Mouse (Mus musculus): ENCODE results near the gene Pcmt1.

Pcmt1 gene

GRCm38 (mm10) chr10:7680731-7681301 is at the start of gene Pcmt1, which contains the start of gene Lats1:
Gene Pcmt1 (minus strand): TSS chr10:7681136.
Gene Lats1 (plus strand): TSS chr10:7681214.
- peak; percentile 95 to 96 for DNase-seq

GRCm38 (mm10) chr10:7727011-7727410 is 46.1 kb upstream of the Pcmt1 start:
- DNase-seq = no peak

- no peak for DNase-seq
Observed at GRCm38 (mm10) chr10:7726501-7726812, 45.5 kb upstream of the Pcmt1 start.

- DNase-seq = peak; percentile 95 to 97
Observed at GRCm38 (mm10) chr10:7725751-7726500, 45.0 kb upstream of the Pcmt1 start, which contains the start of gene Katna1. Gene Katna1 (plus strand): TSS chr10:7726000.

DNA sequence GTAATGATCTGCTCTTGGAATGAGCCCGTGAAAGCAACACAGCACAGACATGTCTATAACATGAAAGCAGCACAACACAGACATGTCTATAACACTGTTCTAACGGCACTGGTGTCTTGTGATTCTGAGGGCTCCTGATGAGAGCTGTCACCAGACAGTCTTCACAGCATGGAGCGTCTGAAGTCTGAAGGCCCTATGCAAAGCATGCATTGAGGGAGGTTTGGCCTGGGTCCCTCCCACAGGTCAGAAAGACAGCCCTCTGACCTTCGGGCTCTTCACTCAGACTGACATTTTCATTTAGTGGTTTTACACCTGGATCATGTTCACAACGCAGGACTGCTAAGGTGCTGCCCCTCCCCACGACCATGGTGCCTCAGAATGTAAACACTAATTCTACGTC is 34.1 kb upstream of the Pcmt1 start:
- no peak for DNase-seq

DNA sequence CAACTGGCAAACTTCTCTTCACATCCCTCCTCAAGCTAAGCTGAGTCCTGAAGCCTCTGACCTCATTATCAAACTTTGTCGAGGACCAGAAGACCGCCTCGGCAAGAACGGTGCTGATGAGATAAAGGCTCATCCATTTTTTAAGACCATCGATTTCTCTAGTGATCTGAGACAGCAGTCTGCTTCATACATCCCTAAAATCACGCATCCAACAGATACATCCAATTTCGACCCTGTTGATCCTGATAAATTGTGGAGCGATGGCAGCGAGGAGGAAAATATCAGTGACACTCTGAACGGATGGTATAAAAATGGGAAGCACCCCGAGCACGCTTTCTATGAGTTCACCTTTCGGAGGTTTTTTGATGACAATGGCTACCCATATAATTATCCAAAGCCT is 31.6 kb upstream of the Pcmt1 start:
- no peak for DNase-seq

DNA sequence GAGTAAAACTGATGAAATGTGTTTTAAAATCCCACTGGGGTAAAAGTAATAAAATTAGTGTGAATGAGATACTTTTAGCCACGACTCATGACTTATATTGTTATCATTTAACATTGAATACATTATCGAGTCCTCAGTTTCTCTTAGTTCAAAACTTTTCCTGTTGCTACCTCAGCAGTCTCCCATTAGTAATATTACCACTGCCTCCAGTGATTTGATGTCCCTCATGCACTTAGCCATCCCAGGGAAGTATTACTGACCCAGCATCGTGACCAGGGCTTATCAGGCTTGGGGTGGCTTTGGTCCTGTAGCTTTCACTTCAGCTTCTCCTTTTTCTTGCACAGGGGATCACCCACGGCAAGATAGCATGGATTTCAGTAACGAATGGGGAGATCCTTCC is 29.2 kb upstream of the Pcmt1 start:
- DNase-seq = no peak

DNA sequence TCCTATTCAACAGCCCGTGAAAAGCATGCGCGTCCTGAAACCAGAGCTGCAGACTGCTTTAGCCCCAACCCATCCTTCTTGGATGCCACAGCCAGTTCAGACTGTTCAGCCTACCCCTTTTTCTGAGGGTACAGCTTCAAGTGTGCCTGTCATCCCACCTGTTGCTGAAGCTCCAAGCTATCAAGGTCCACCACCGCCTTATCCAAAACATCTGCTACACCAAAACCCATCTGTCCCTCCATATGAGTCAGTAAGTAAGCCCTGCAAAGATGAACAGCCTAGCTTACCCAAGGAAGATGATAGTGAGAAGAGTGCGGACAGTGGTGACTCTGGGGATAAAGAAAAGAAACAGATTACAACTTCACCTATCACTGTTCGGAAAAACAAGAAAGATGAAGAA is 21.6 kb upstream of the Pcmt1 start:
- no peak for DNase-seq

- no peak for DNase-seq
Observed at GRCm38 (mm10) chr10:7700120-7700519, 19.2 kb upstream of the Pcmt1 start.

DNA sequence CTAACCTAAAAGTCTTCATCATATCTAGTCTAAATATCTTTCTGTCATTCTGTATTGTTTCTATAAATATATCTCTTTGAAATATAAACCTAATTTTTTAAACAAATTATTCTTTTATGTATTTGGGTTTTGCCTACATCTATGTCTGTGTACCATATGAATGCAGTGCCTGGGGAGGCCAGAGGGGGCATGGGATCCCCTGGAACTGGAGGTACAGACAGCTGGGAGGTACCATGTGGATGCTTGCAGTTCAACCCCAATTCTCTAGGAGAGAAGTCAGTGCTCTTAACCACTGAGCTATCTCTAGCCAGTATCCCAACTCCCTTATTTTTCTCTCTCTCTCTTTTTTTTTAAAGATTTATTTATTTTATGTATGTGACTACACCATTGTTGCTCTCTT is 14.3 kb upstream of the Pcmt1 start:
- DNase-seq = peak in 1 of 2 experiments; percentile 20

DNA sequence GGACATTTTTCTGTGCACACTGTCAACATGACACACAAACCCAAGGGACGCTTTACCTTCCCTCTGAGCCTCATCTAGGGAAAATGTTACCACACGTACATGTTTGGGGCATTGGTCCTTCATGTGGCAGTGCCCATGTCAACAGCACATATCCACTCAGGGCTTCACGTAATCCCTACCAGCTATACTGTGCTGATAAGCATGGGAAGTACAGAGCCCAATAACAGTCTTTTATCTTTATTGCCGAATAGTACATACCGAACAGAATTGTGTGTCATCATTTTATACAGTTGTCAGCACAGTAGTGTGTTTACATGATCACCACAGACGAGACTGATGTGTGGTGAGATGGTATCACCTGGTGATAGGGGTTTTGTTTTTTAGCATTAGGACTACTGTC is 6.0 kb upstream of the Pcmt1 start:
- no peak for DNase-seq

DNA sequence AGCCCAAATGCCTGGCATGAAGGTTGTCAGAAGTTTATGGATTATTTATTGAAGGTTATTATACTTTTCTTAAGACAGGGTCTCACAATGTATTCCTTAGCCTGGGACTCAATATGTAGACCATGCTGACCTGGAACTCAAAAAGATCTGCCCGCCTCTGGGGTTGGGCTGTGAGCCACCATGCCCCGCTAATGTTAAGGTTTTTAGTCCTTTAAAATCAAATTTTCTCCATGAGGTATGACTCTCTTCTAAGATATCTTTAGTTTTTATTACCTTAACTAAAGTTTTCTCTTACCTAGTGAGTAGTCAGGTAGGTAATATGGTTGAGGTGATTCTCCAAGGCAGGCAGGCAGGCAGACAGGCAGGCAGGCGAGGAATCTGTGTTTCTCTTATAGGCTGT is 1.3 kb upstream of the Pcmt1 start:
- DNase-seq = no peak

DNA sequence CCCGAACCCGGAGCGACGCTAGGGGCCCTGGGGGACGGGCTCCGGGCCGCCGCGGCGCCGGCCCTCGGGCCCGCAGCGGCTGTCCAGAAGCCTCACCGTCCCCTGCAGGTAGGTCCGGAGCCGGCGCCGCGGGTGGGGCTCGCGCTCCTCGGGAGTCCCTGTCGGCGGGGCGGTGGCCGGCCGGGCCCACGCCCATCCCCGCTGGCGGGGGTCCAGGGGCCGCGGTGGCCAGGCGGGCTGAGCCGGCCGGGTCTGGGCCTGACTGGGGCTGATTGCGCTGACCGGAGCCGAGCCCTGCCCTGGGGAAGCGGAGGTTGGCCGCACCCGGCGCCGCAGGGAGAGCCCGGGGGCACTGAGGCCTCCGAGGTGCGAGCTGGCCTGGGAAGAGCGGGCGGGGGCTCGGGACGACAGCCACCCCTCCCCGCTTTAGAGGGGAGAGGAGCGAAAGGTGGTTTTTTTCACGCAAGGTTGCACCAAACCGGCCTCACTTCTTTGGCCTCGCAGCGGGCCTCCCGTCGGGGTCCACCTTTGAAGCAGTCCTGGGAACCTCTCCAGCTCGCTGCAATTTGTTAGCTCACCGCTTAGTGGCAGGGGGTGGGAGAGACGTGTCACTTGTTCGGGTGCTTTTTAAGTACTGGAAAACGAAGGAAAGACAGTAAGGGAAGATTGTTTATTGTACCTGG is 548 bp upstream of the Pcmt1 start:
- DNase-seq = peak; percentile 85 to 87

GRCm38 (mm10) chr10:7673673-7674072 is 7.3 kb downstream of the Pcmt1 start:
- DNase-seq = peak; percentile 47 to 49

DNA sequence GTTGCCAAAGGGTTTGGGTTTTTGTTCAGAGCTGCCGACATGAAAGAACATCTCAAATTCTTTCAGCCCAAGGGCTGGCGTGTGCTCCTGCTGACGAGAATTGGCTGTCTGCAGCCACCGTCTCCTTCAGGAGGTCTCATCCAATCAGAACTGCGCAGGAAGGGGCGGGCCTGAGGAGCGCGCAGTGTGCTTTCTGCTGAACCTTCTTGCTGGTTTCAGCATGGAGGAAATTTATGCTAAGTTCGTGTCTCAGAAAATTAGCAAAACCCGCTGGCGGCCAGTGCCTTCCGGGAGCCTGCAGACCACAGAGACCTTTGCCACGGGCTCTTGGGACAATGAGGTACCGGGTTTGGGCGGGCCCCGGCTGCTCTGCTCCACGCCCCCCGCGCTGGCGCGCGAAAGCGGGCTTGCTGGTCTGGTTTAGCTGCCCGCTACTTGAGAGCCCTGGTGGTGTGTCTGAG is 13.6 kb downstream of the Pcmt1 start, which contains the start of gene Nup43:
Gene Nup43, plus strand, starts transcription at position 162 of the 461 bp plus-strand sequence.
- peak; percentile 94 to 95 for DNase-seq

- DNase-seq = no peak
Observed at GRCm38 (mm10) chr10:7664889-7665288, 16.0 kb downstream of the Pcmt1 start.

DNA sequence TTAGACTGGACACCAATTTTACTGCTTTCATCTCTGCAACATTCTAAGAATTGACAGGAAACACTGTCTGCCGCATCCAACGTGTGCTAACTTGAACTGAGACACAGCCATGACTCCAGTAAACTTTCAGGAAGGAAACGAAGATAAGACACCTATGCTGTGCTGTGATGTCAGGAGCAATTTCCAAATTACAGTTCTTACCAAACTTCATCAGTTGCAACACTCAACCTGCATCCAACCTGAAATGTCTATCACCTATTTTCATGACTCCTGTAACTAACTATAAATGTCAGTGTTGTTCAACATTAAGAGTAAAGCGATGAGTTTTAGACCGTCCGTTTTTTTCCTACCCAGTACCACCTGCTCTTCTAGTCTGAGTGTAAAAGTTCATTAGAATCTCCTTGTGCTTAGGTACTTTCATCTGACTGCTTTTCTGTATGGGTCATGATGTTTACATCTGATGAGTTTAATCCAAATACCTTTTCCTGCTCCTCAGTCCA is 16.9 kb downstream of the Pcmt1 start:
- no peak for DNase-seq

DNA sequence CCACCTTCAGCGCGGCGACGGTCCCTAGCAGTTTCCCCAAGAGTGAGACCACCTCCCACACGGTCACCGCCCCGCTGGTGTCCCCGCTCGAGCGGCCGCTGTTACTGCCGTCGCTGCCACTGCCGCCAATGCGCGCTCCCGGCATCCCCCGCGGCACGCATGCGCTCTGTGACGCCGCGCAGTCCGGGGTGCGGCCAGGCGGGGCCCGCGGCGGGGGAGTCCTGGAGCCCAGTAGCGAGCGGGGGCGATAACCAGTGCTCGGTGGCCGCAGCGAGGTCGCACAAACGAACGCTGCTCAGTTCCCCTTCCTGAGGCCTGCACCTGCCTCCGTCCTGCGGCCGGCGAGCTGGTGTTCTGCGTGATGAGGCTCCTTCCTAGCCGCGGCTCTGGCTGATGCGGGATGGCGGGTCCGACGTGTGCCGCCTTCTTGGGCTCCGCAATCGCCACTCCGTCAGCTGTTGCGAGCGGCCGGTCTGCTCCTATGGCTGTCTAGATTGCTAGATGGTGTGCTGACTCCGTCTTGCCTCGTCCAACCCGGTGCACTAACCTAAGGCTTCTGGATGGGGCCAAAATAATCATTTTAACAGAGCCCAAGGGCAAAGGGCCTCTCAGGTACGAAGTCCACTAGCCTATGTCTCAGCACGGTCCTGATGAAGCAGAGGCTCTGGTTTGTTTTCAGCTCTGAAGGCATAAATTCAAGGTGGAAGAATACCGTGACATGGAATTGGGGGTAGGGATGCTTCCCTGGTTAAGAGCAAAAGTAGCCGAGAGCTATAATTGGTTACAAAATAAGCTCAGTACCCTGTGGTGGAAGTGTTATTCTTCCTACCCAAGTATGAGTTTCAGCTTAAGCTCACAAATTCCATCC is 17.5 kb downstream of the Pcmt1 start:
- peak; percentile 95 to 96 for DNase-seq

GRCm38 (mm10) chr10:7662471-7663141 is 18.3 kb downstream of the Pcmt1 start:
- DNase-seq = no peak

DNA sequence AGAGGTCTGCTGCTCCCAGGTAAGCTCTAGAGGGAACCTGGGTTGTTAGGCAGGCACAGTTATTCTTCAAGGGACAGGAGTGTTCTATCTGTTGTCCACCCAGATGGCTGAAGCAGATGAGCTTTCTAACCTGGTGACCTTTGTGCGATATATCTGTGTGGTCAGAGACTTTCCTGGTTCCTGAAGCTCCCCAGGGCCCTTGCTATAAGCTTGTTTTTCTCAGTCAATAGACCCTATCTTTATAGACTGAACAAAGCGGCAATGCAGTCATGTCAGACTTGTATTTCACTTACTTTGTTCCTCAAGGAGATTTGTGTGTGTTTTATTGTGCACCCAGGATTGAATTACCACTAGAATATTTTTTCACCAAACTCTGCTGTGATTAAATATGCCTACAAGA is 29.9 kb downstream of the Pcmt1 start:
- no peak for DNase-seq

GRCm38 (mm10) chr10:7649059-7649458 is 31.9 kb downstream of the Pcmt1 start:
- no peak for DNase-seq

- no peak for DNase-seq
Observed at GRCm38 (mm10) chr10:7645911-7646310, 35.0 kb downstream of the Pcmt1 start.
